Mouse (Mus musculus) B cell, adult 67 days (primary cell): ENCODE results near the gene Gm3839. TPM values are rescaled to one million over a fixed set of nuclear protein-coding genes. Genes with fewer than 3 reads are reported as not detected.

Source experiments
- total RNA-seq, 2 experiments: library from RNA; stranded (reverse); gene quantifications; 4 replicates each; pipeline ENCODE4 v1.2.4; 2023

Gm3839 gene
- not detected for total RNA-seq

GRCm38 (mm10) chr14:11356626-11357025, at the start of gene Gm3839:
Gm3839 (minus strand) TSS chr14:11356726.

Other genes starting within 250 kb of the Gm3839 start
- gene Fhit, start 194.7 kb downstream of the Gm3839 start, total RNA-seq, result 10 to 100 TPM in 1 of 2 experiments, 1 to 10 TPM in 1; 9.3 to 10.1 TPM
- not detected for gene Ptprg, start 196.8 kb upstream of the Gm3839 start, total RNA-seq